Mouse (Mus musculus): ENCODE measurements around the gene Mgat5b.

DNA sequence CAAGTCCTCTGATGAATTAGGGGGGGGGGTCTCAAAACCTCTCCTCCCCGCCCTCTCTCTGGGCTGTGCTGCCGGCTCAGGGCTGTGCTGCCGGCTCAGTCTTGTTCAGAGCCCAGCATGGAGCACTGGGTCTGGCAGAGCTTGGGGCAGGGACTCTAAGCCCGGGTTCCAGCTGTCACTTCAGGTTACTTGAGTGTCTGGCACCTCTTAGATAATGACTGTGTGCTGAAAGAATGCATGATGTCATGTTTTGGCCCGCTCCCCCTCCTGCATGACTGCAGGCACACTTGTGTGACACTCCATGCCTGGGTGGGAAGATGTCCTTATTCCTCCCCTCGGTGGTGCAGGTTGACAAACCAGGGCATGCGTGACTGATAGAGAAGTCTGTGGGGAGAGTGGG lies 3.4 kb downstream of the Mgat5b start:
- TF ChIP-seq POLR2A (IDR thresholded peaks at IDR 0.05; ENCODE audit: insufficient read depth, low read length) (no peak), CTCF (IDR thresholded peaks at IDR 0.05; ENCODE audit: low read depth, low read length) (no peak)
